ENCODE assay signal across 9 mouse cellular contexts in genomic region chr1:90202207-90202978, GRCm38 (mm10). TPM values are rescaled to one million over a fixed set of nuclear protein-coding genes. Genes with fewer than 3 reads are reported as not detected.
DNase-seq lines count a peak whose midpoint lies in the region; ATAC-seq lines count a peak whose summit lies in the region.
"Had no signal": no experiment of that assay in that cellular context is flagged by ENCODE, and none has a peak within 500 bp of the region (broad histone marks: within the 10 kb centered on the region; RNA-seq: fewer than 3 reads in every experiment).

No protein-coding gene starts in this region.

- H3K4me2 ChIP-seq in embryonic facial prominence, embryonic 12.5 days (replicated peaks): peak overlapping the region; percentile 62
- H3K4me2 ChIP-seq in liver, embryonic 12.5 days: peak overlapping the region; percentile 9
- peak overlapping the region; percentile 12; the same call in 1 of the 2 replicates for H3K4me2 ChIP-seq in neural tube, embryonic 14.5 days (ENCODE audit: low read depth, low read length)

- H3K27ac ChIP-seq in embryonic facial prominence, embryonic 12.5 days: peak overlapping the region; percentile 67
- H3K27ac ChIP-seq in liver, embryonic 12.5 days: no peak overlapping the region
- H3K27ac ChIP-seq in neural tube, embryonic 14.5 days (ENCODE audit: low read depth, low read length): no peak overlapping the region
- H3K27ac ChIP-seq: macrophage had no signal

- peaks cover 4% of the 10 kb centered on the region; the same call in 1 of the 2 replicates for H3K9me3 ChIP-seq in embryonic facial prominence, embryonic 12.5 days
- no peaks in the 10 kb centered on the region for H3K9me3 ChIP-seq in liver, embryonic 12.5 days (replicated peaks)
- no peaks in the 10 kb centered on the region for H3K9me3 ChIP-seq in neural tube, embryonic 14.5 days (ENCODE audit: control insufficient read depth, low read length)

- H3K4me3 ChIP-seq in embryonic facial prominence, embryonic 12.5 days: no peak overlapping the region
- no peak overlapping the region for H3K4me3 ChIP-seq in liver, embryonic 12.5 days
- H3K4me3 ChIP-seq in neural tube, embryonic 14.5 days (ENCODE audit: low read depth, low read length): no peak overlapping the region

- no peaks in the 10 kb centered on the region for H3K27me3 ChIP-seq in embryonic facial prominence, embryonic 12.5 days
- peaks cover 71% of the 10 kb centered on the region for H3K27me3 ChIP-seq in liver, embryonic 12.5 days (replicated peaks)
- no peaks in the 10 kb centered on the region for H3K27me3 ChIP-seq in neural tube, embryonic 14.5 days (ENCODE audit: control insufficient read depth, insufficient read depth, low read length)

- 8% methylated on average over 23 of the region's 23 CpGs for WGBS in embryonic facial prominence, embryonic 12.5 days
- 12% methylated on average over 23 of the region's 23 CpGs for WGBS in liver, embryonic 12.5 days (ENCODE audit: insufficient replicate concordance)
- 3% methylated on average over 23 of the region's 23 CpGs for WGBS in neural tube, embryonic 14.5 days

- no peaks in the 10 kb centered on the region for H3K36me3 ChIP-seq in embryonic facial prominence, embryonic 12.5 days
- no peaks in the 10 kb centered on the region for H3K36me3 ChIP-seq in liver, embryonic 12.5 days
- H3K36me3 ChIP-seq in neural tube, embryonic 14.5 days (ENCODE audit: control insufficient read depth, insufficient read depth, low read length): no peaks in the 10 kb centered on the region

- peak; percentile 36; the same call in 1 of the 2 replicates for ATAC-seq in embryonic facial prominence, embryonic 12.5 days (ENCODE audit: insufficient number of reproducible peaks, insufficient read depth, low FRiP score, low TSS enrichment)
- 0 out of 2 replicates have a peak, but pooled peaks have one; percentile 31 for ATAC-seq in liver, embryonic 12.5 days
- peak; percentile 60; the same call in 1 of the 2 replicates for ATAC-seq in neural tube, embryonic 14.5 days (ENCODE audit: low read depth)

- peak overlapping the region; percentile 16; the same call in 1 of the 2 replicates for H3K9ac ChIP-seq in embryonic facial prominence, embryonic 12.5 days
- no peak overlapping the region for H3K9ac ChIP-seq in liver, embryonic 12.5 days
- no peak overlapping the region for H3K9ac ChIP-seq in neural tube, embryonic 14.5 days (replicated peaks; ENCODE audit: low read depth, low read length)

- peak; percentile 35 for DNase-seq in 3134 (ENCODE audit: extremely low read depth, insufficient read length, low spot score)
- peak; percentile 70 for DNase-seq in adrenal gland, adult 8-10 months
- DNase-seq in heart, adult 8-10 months (ENCODE audit: low spot score): peak; percentile 93
- peak; percentile 74 for DNase-seq in kidney, adult 18-20 months
- no peak for DNase-seq in MN1 (ENCODE audit: low spot score)

- peaks cover 41% of the 10 kb centered on the region for H3K4me1 ChIP-seq in embryonic facial prominence, embryonic 12.5 days
- H3K4me1 ChIP-seq in liver, embryonic 12.5 days: 0 out of 2 replicates have a peak, but pooled peaks cover 3% of the 10 kb centered on the region
- peaks cover 15% of the 10 kb centered on the region for H3K4me1 ChIP-seq in neural tube, embryonic 14.5 days (ENCODE audit: control insufficient read depth, insufficient read depth, low read length)

RNA-seq across cellular contexts. Expression of gene Ackr3, which starts 1.4 kb away (rescaled TPM):
- 10 to 100 TPM; 20.0 to 86.1 (median 59.0) TPM for total RNA-seq in adrenal gland, adult 8-10 months (2022)
- polyA plus RNA-seq in embryonic facial prominence, embryonic 12.5 days (2016; fragmentation: Nextera tagmentation; extraction: Ambion mirVana): 42.7 and 45.3 TPM in 2 replicates
- 10 to 100 TPM; 46.3 to 71.9 (median 54.9) TPM for total RNA-seq in heart, adult 8-10 months (2022)
- polyA plus RNA-seq in liver, embryonic 12.5 days (2016; fragmentation: Nextera tagmentation; extraction: Ambion mirVana): 9.0 and 10.4 TPM in 2 replicates
- 8.7 and 10.8 TPM in 2 replicates for polyA plus RNA-seq in neural tube, embryonic 14.5 days (2014; fragmentation: Nextera tagmentation; extraction: Ambion mirVana)
- polyA plus RNA-seq: macrophage had no signal

RNA-seq across cellular contexts. Expression of gene Iqca, which starts 49.2 kb away (rescaled TPM):
- total RNA-seq in adrenal gland, adult 8-10 months (2022): not detected
- polyA plus RNA-seq in embryonic facial prominence, embryonic 12.5 days (2016; fragmentation: Nextera tagmentation; extraction: Ambion mirVana): 0.17 and 0.51 TPM in 2 replicates
- total RNA-seq in heart, adult 8-10 months (2022): not detected
- 0.11 and 0.28 TPM in 2 replicates for polyA plus RNA-seq in liver, embryonic 12.5 days (2016; fragmentation: Nextera tagmentation; extraction: Ambion mirVana)
- polyA plus RNA-seq in neural tube, embryonic 14.5 days (2014; fragmentation: Nextera tagmentation; extraction: Ambion mirVana): 0.70 TPM in 1 of 2 replicates, not detected in the other
- polyA plus RNA-seq: macrophage had no signal

Comparison
In these comparisons a context has a peak if more than half of its experiments do, and no peak if none do; other contexts are left out.
1. H3K4me2 ChIP-seq: peak in every context shown above with its lines; median percentile 62 in embryonic facial prominence, embryonic 12.5 days; 12 in neural tube, embryonic 14.5 days; 9 in liver, embryonic 12.5 days.